Mouse (Mus musculus): ENCODE measurements at regions not wholly inside any gene's neighbourhood (a gene's known extent, or its start where the extent isn't known, plus 50 kb on each side); places are given as distances from the start of the nearest gene placed in this dataset.

- H3K4me2 ChIP-seq (ENCODE audit: low read depth), result no peak overlapping the region
- no peaks in the 10 kb centered on the region for H3K27me3 ChIP-seq (ENCODE audit: insufficient read depth, low read length)
- no peaks in the 10 kb centered on the region for H3K36me3 ChIP-seq (ENCODE audit: insufficient read depth)
- no peak overlapping the region for H3K27ac ChIP-seq (ENCODE audit: low read depth, low read length)
- no peak overlapping the region for H3K4me3 ChIP-seq (ENCODE audit: low read depth, low read length)
- H3K9ac ChIP-seq, result no peak overlapping the region
- no peaks in the 10 kb centered on the region for H3K4me1 ChIP-seq (ENCODE audit: insufficient read depth)
- TF ChIP-seq CTCF (IDR thresholded peaks at IDR 0.05; ENCODE audit: low read depth), result no peak
- ATAC-seq (no peak), DNase-seq (no peak)
- WGBS, result 91% methylated on average over 8 of the region's 8 CpGs
- H3K9me3 ChIP-seq (ENCODE audit: low read length), result no peaks in the 10 kb centered on the region
Measured at GRCm38 (mm10) chr5:43181475-43181874, 51.5 kb upstream of the Cpeb2 start.

All from forebrain, postnatal 0 days (tissue).